Mouse (Mus musculus): Measurements from ENCODE around the gene Siva1.

The Siva1 gene

GRCm38 (mm10) chr12:112679027-112679996 is 34.8 kb downstream of the Siva1 start:
- peak; percentile 36 to 72 for DNase-seq

GRCm38 (mm10) chr12:112683351-112683750 is 38.9 kb downstream of the Siva1 start:
- no peak for DNase-seq

- no peak for DNase-seq
Observed at GRCm38 (mm10) chr12:112688458-112688857, 44.0 kb downstream of the Siva1 start.

- peak; percentile 93 to 96 for DNase-seq
Observed at GRCm38 (mm10) chr12:112693185-112694126, 49.0 kb downstream of the Siva1 start.

- no peak for DNase-seq
Observed at GRCm38 (mm10) chr12:112694127-112694475, 49.6 kb downstream of the Siva1 start.

GRCm38 (mm10) chr12:112696806-112697425 is 52.4 kb downstream of the Siva1 start:
- no peak for DNase-seq
